Mouse (Mus musculus) cerebellum, adult 9-11 months (tissue): ENCODE data around the gene Clcn3.

Experiments used
- DNase-seq: peaks from one replicate; pipeline ENCODE4 v3.0.0; 2022

The Clcn3 gene

GRCm38 (mm10) chr8:60951757-60952156 is 31.3 kb downstream of the Clcn3 start:
- no peak for DNase-seq

GRCm38 (mm10) chr8:60951271-60951670 is 31.8 kb downstream of the Clcn3 start:
- DNase-seq = peak; percentile 66

- DNase-seq = no peak
Observed at GRCm38 (mm10) chr8:60949859-60950258, 33.2 kb downstream of the Clcn3 start.

GRCm38 (mm10) chr8:60947503-60947902 is 35.6 kb downstream of the Clcn3 start:
- DNase-seq = no peak

- no peak for DNase-seq
Observed at GRCm38 (mm10) chr8:60942867-60943266, 40.2 kb downstream of the Clcn3 start.

GRCm38 (mm10) chr8:60938717-60939424 is 44.2 kb downstream of the Clcn3 start:
- DNase-seq = no peak

- no peak for DNase-seq
Observed at GRCm38 (mm10) chr8:60933617-60934016, 49.5 kb downstream of the Clcn3 start.

- DNase-seq = no peak
Observed at GRCm38 (mm10) chr8:60920176-60920575, 62.9 kb downstream of the Clcn3 start.

GRCm38 (mm10) chr8:60919069-60919468 is 64.0 kb downstream of the Clcn3 start:
- no peak for DNase-seq

GRCm38 (mm10) chr8:60912554-60912953 is 70.5 kb downstream of the Clcn3 start:
- DNase-seq = no peak

- DNase-seq = no peak
Observed at GRCm38 (mm10) chr8:60912081-60912480, 71.0 kb downstream of the Clcn3 start.

GRCm38 (mm10) chr8:60900147-60900546 is 83.0 kb downstream of the Clcn3 start:
- no peak for DNase-seq

- no peak for DNase-seq
Observed at GRCm38 (mm10) chr8:60895878-60896277, 87.2 kb downstream of the Clcn3 start.

GRCm38 (mm10) chr8:60891757-60892156 is 91.3 kb downstream of the Clcn3 start:
- no peak for DNase-seq

- no peak for DNase-seq
Observed at GRCm38 (mm10) chr8:60890520-60890874, 92.6 kb downstream of the Clcn3 start.

GRCm38 (mm10) chr8:60889843-60890519 is 93.1 kb downstream of the Clcn3 start, which contains the start of gene Hpf1:
Gene Hpf1 (plus strand): TSS chr8:60890418.
- DNase-seq = peak; percentile 96

- no peak for DNase-seq
Observed at GRCm38 (mm10) chr8:60889131-60889842, 93.8 kb downstream of the Clcn3 start.

- no peak for DNase-seq
Observed at GRCm38 (mm10) chr8:60886736-60887135, 96.4 kb downstream of the Clcn3 start.

- no peak for DNase-seq
Observed at GRCm38 (mm10) chr8:60883419-60884137, 99.5 kb downstream of the Clcn3 start.

GRCm38 (mm10) chr8:60878617-60879016 is 104.5 kb downstream of the Clcn3 start:
- no peak for DNase-seq

- DNase-seq = no peak
Observed at GRCm38 (mm10) chr8:60870231-60871193, 112.6 kb downstream of the Clcn3 start.

GRCm38 (mm10) chr8:60869761-60870160 is 113.3 kb downstream of the Clcn3 start:
- DNase-seq = no peak
